Mouse (Mus musculus): ENCODE measurements around the gene Fancf. TPM values are rescaled to one million over a fixed set of nuclear protein-coding genes. Genes with fewer than 3 reads are reported as not detected.

Gene Fancf
- polyA plus RNA-seq, 1 experiment from 2014 or later: 15.5 TPM

GRCm38 (mm10) chr7:51819891-51820290, 42.2 kb downstream of the Fancf start:
- Histone ChIP-seq H3K4me3 (ENCODE audit: low read depth, low read length) (no peak overlapping the region), H3K4me2 (ENCODE audit: low read depth, low read length, severe bottlenecking) (no peak overlapping the region), H3K27me3 (ENCODE audit: control insufficient read depth, insufficient read depth, low read length) (no peaks in the 10 kb centered on the region), H3K9me3 (ENCODE audit: control insufficient read depth, low read length) (no peaks in the 10 kb centered on the region), H3K36me3 (ENCODE audit: control insufficient read depth, insufficient read depth, low read length) (no peaks in the 10 kb centered on the region), H3K9ac (ENCODE audit: low read length) (no peak overlapping the region), H3K27ac (ENCODE audit: low read depth, low read length) (no peak overlapping the region), H3K4me1 (replicated peaks; ENCODE audit: control insufficient read depth, insufficient read depth, low read length) (no peaks in the 10 kb centered on the region)
- DNase-seq (ENCODE audit: low spot score) (no peak), ATAC-seq (replicated peaks; ENCODE audit: low FRiP score) (no peak)
- 89% methylated on average over 1 of the region's 1 CpGs for WGBS

GRCm38 (mm10) chr7:51818251-51818974, 43.7 kb downstream of the Fancf start:
- 73% methylated on average over 3 of the region's 3 CpGs for WGBS
- Histone ChIP-seq H3K4me2 (ENCODE audit: low read depth, low read length, severe bottlenecking) (no peak overlapping the region), H3K36me3 (ENCODE audit: control insufficient read depth, insufficient read depth, low read length) (no peaks in the 10 kb centered on the region), H3K27ac (ENCODE audit: low read depth, low read length) (no peak overlapping the region), H3K4me3 (ENCODE audit: low read depth, low read length) (no peak overlapping the region), H3K4me1 (replicated peaks; ENCODE audit: control insufficient read depth, insufficient read depth, low read length) (no peaks in the 10 kb centered on the region), H3K9me3 (ENCODE audit: control insufficient read depth, low read length) (no peaks in the 10 kb centered on the region), H3K9ac (ENCODE audit: low read length) (no peak overlapping the region), H3K27me3 (ENCODE audit: control insufficient read depth, insufficient read depth, low read length) (no peaks in the 10 kb centered on the region)
- DNase-seq (ENCODE audit: low spot score) (no peak), ATAC-seq (replicated peaks; ENCODE audit: low FRiP score) (no peak)

- Histone ChIP-seq H3K9me3 (ENCODE audit: control insufficient read depth, low read length) (no peaks in the 10 kb centered on the region), H3K9ac (ENCODE audit: low read length) (no peak overlapping the region), H3K4me1 (replicated peaks; ENCODE audit: control insufficient read depth, insufficient read depth, low read length) (no peaks in the 10 kb centered on the region), H3K27me3 (ENCODE audit: control insufficient read depth, insufficient read depth, low read length) (no peaks in the 10 kb centered on the region), H3K27ac (ENCODE audit: low read depth, low read length) (no peak overlapping the region), H3K4me3 (ENCODE audit: low read depth, low read length) (no peak overlapping the region), H3K36me3 (ENCODE audit: control insufficient read depth, insufficient read depth, low read length) (no peaks in the 10 kb centered on the region), H3K4me2 (ENCODE audit: low read depth, low read length, severe bottlenecking) (no peak overlapping the region)
- DNase-seq (ENCODE audit: low spot score): no peak
- peak; percentile 39; the same call in 1 of the 2 replicates for ATAC-seq (replicated peaks; ENCODE audit: low FRiP score)
- 73% methylated on average over 3 of the region's 3 CpGs for WGBS
Observed at GRCm38 (mm10) chr7:51816283-51816839, 45.7 kb downstream of the Fancf start.

GRCm38 (mm10) chr7:51815473-51816282, 46.4 kb downstream of the Fancf start:
- Histone ChIP-seq H3K27ac (ENCODE audit: low read depth, low read length) (no peak overlapping the region), H3K9ac (ENCODE audit: low read length) (no peak overlapping the region), H3K4me2 (ENCODE audit: low read depth, low read length, severe bottlenecking) (no peak overlapping the region), H3K9me3 (ENCODE audit: control insufficient read depth, low read length) (no peaks in the 10 kb centered on the region), H3K36me3 (ENCODE audit: control insufficient read depth, insufficient read depth, low read length) (no peaks in the 10 kb centered on the region), H3K27me3 (ENCODE audit: control insufficient read depth, insufficient read depth, low read length) (no peaks in the 10 kb centered on the region), H3K4me3 (ENCODE audit: low read depth, low read length) (no peak overlapping the region), H3K4me1 (replicated peaks; ENCODE audit: control insufficient read depth, insufficient read depth, low read length) (no peaks in the 10 kb centered on the region)
- ATAC-seq (replicated peaks; ENCODE audit: low FRiP score) (peak; percentile 75; the same call in 1 of the 2 replicates), DNase-seq (ENCODE audit: low spot score) (no peak)
- WGBS: 63% methylated on average over 4 of the region's 4 CpGs

Other genes with a start within 250 kb of the Fancf start
- gene Slc17a6, start 240.3 kb downstream of the Fancf start, polyA plus RNA-seq (2014; fragmentation: Nextera tagmentation; extraction: Ambion mirVana): 23.1 and 24.4 TPM in 2 replicates
- 33.3 and 34.0 TPM in 2 replicates for gene Gas2, start 252 bp downstream of the Fancf start, polyA plus RNA-seq (2014; fragmentation: Nextera tagmentation; extraction: Ambion mirVana)
- 16.3 and 16.7 TPM in 2 replicates for gene Svip, start 143.8 kb upstream of the Fancf start, polyA plus RNA-seq (2014; fragmentation: Nextera tagmentation; extraction: Ambion mirVana)
- gene 1700015G11Rik, start 153.5 kb upstream of the Fancf start, polyA plus RNA-seq (2014; fragmentation: Nextera tagmentation; extraction: Ambion mirVana): not detected in 2 replicates

All from forebrain, embryonic 11.5 days (tissue).